Mouse (Mus musculus) midbrain, postnatal 0 days (tissue): ENCODE measurements around the gene Tktl2. TPM values are rescaled to one million over a fixed set of nuclear protein-coding genes. Genes with fewer than 3 reads are reported as not detected.

Experiments used
- ATAC-seq: fragments of 200-750 bp; cut with Nextera tagmentation; 2 replicates; pipeline ENCODE4 v1.8.0; 2017; ENCODE audit warnings: moderate number of reproducible peaks, mild to moderate bottlenecking, moderate TSS enrichment, moderate library complexity; ENCODE audit not compliant: low FRiP score
- DNase-seq: peaks from one replicate; pipeline ENCODE4 v3.0.0-alpha.2; 2015; ENCODE audit warnings: low spot score
- H3K27ac ChIP-seq: fragments of 300-500 bp; sonication (generic); 2 replicates; pipeline ENCODE4 v1.5.1; 2014; ENCODE audit warnings: low read depth, mild to moderate bottlenecking, low read length, mixed read lengths
- H3K27me3 ChIP-seq: fragments of 300-500 bp; sonication (generic); 2 replicates; pipeline ENCODE4 v1.6.1; 2014; ENCODE audit warnings: low read length, control low read depth, mixed read lengths; ENCODE audit not compliant: insufficient read depth
- H3K36me3 ChIP-seq: fragments of 300-500 bp; sonication (generic); 2 replicates; pipeline ENCODE4 v1.6.1; 2014; ENCODE audit warnings: low read length, control low read depth, mixed read lengths; ENCODE audit not compliant: insufficient read depth
- H3K4me1 ChIP-seq: fragments of 300-500 bp; sonication (generic); 2 replicates; pipeline ENCODE4 v1.6.1; 2014; ENCODE audit warnings: mild to moderate bottlenecking, control low read depth, antibody characterized with exemption, low read length, mixed read lengths; ENCODE audit not compliant: insufficient read depth
- H3K4me2 ChIP-seq: fragments of 300-500 bp; sonication (generic); 2 replicates; pipeline ENCODE4 v1.6.1; 2014; ENCODE audit warnings: low read depth, mild to moderate bottlenecking, low read length, mixed read lengths; ENCODE audit not compliant: poor library complexity, severe bottlenecking
- H3K4me3 ChIP-seq: fragments of 300-500 bp; sonication (generic); 2 replicates; pipeline ENCODE4 v1.5.1; 2014; ENCODE audit warnings: low read depth, mild to moderate bottlenecking, low read length, moderate library complexity
- H3K9ac ChIP-seq: fragments of 300-500 bp; sonication (generic); replicated peaks from 2 replicates; pipeline ENCODE4 v1.6.1; 2014; ENCODE audit warnings: mild to moderate bottlenecking, low read length, moderate library complexity, mixed read lengths; ENCODE audit not compliant: poor library complexity, severe bottlenecking
- H3K9me3 ChIP-seq: fragments of 300-500 bp; sonication (generic); 2 replicates; pipeline ENCODE4 v1.6.1; 2016; ENCODE audit warnings: low read length, control low read depth
- CTCF ChIP-seq: IDR thresholded peaks from 2 replicates; pipeline ENCODE4 v1.5.1; 2016; ENCODE audit warnings: antibody characterized with exemption, mild to moderate bottlenecking
- WGBS: fragments of 180-500 bp; shearing (Covaris S2); extraction: QIAGEN DNeasy Blood & Tissue Kit; methylation state at CpG from one replicate; pipeline ENCODE4 v1.1.7; 2014; 5-methylcytosine and 5-hydroxymethylcytosine counted together
- polyA plus RNA-seq: library from polyadenylated mRNA; unstranded; fragments of >200 nt; fragmentation: Nextera tagmentation; extraction: Ambion mirVana; gene quantifications from 2 replicates; pipeline ENCODE4 v1.2.1, GENCODE M21; 2015
- total RNA-seq: library from RNA; depleted of rRNA; stranded (reverse); fragments of >200 nt; gene quantifications from 2 replicates; pipeline ENCODE4 v1.2.3, GENCODE M21; 2014; rRNA removed

Gene Tktl2
- total RNA-seq, result under 0.01 and 0.28 TPM in 2 replicates
- polyA plus RNA-seq, result 0.05 and 0.10 TPM in 2 replicates

DNA sequence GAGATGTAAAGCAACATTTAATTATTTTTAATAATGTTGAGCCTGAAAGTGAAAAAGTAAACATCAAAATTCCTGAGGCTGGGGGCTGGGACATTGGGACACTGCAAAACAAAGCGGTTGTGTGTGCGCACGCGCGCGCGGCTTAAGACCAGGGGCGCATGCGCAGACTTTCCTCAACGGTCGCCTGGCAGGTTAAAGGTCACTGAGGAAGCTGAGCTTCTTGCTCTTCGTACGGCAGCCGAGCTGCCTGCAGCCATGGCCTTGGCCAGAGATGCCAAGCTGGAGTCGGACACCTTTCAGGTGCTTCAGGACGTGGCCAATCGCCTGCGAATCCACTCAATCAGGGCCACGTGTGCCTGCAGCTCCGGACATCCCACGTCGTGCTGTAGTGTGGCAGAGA, at the start of gene Tktl2:
Gene Tktl2, plus strand, starts transcription at position 220 of the 400 bp plus-strand sequence.
- no peak for DNase-seq
- 96% methylated on average over 22 of the region's 22 CpGs for WGBS
- Histone ChIP-seq H3K27me3 (no peaks in the 10 kb centered on the region), H3K4me2 (no peak within 1 kb of the TSS), H3K27ac (no peak within 1 kb of the TSS), H3K36me3 (no peaks in the 10 kb centered on the region), H3K9me3 (no peaks in the 10 kb centered on the region), H3K9ac (no peak within 1 kb of the TSS), H3K4me1 (no peaks in the 10 kb centered on the region), H3K4me3 (no peak within 1 kb of the TSS)
- TF ChIP-seq CTCF, result no peak
- ATAC-seq, result no peak

DNA sequence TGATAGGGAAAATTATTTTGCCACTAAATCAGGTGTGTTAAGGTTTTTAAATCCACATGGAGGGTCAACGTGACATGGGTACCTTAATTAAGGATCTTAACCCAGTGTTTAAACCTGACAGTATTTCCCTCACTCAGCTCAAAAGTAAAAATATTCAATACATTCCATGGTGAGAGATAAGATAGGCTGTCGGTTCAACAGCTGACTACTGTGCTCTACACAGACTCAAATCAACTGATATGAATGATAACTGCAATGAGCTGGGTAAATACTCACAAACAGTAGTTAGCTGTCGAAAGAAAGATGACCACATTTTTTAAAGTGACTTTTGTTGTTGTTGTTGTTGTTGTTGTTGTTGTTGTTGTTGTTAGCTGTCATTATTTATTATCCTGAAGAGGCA, 41.7 kb upstream of the Tktl2 start:
- no peak for TF ChIP-seq CTCF
- Histone ChIP-seq H3K9me3 (no peaks in the 10 kb centered on the region), H3K4me2 (no peak overlapping the region), H3K27me3 (no peaks in the 10 kb centered on the region), H3K36me3 (no peaks in the 10 kb centered on the region), H3K9ac (no peak overlapping the region), H3K4me1 (no peaks in the 10 kb centered on the region), H3K4me3 (no peak overlapping the region), H3K27ac (no peak overlapping the region)
- DNase-seq (no peak), ATAC-seq (no peak)
- 90% methylated on average over 3 of the region's 3 CpGs for WGBS

DNA sequence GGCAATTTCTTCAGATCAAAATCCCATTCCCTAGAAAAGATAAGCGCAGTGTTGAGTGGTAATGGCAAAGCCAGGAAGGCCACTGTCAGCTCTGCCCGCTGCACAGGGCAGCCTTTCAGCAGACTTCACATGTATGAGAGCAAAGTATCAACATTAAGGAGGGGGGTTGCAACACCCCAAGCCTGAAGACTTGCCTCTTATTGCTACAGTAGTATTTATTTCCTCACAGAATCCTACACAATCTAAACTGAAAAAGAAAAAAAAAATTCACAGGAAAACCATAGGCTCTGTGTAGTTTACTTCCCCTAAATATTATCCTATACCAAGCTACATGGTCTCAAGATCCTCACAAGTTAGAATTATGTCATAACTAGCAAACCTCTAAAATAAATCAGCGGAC, 34.7 kb upstream of the Tktl2 start:
- no peak overlapping the region for H3K4me3 ChIP-seq
- DNase-seq (no peak), ATAC-seq (no peak)
- no peak overlapping the region for H3K27ac ChIP-seq
- no peaks in the 10 kb centered on the region for H3K4me1 ChIP-seq
- no peak for TF ChIP-seq CTCF
- H3K4me2 ChIP-seq, result no peak overlapping the region
- 95% methylated on average over 3 of the region's 3 CpGs for WGBS
- H3K27me3 ChIP-seq, result no peaks in the 10 kb centered on the region
- H3K9me3 ChIP-seq, result no peaks in the 10 kb centered on the region
- peaks cover 48% of the 10 kb centered on the region for H3K36me3 ChIP-seq
- no peak overlapping the region for H3K9ac ChIP-seq

DNA sequence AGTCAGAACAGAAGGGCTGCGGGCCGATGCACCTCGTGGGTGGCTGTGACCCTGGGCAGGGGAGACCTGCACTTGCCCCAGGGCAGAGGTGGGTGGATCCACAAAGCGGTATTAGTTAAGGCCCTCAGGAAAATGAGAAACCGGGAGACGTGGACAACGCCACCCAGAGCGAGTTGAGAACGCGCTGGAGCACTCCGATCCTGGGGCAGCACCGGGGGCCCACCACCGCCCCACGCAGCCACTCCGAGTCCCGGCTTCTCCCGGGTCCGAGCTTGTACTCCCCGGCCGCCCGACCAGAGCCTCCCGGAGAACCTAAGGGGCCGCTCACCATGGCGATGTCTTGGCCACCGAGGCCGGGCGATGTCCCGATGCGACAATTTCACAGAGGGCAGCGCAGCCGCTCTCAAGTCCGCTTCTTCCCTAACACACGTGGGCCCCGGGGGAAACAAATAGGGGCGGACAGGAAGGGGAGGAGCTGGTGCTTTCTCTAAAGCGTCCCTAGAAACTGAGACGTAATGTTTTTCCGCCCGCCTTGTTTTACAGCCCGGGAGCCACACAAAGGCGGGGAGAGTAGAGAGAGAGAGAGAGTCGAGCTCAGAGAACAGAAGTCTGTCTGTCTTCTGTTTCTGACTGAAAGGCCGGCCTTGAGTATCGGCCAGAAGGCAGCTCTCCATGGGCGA, 25.3 kb upstream of the Tktl2 start, which contains the start of gene Tma16:
Gene Tma16, minus strand, starts transcription at position 447 of the 680 bp plus-strand sequence.
- Histone ChIP-seq H3K36me3 (peaks cover 9% of the 10 kb centered on the region; the same call in 1 of the 2 replicates), H3K4me3 (peak within 1 kb of the TSS; percentile 99), H3K9me3 (no peaks in the 10 kb centered on the region), H3K27me3 (no peaks in the 10 kb centered on the region; the same call in 1 of the 2 replicates), H3K9ac (peak within 1 kb of the TSS; percentile 77), H3K4me2 (peak within 1 kb of the TSS; percentile 80), H3K4me1 (peaks cover 3% of the 10 kb centered on the region; the same call in 1 of the 2 replicates), H3K27ac (peak within 1 kb of the TSS; percentile 67; the same call in 1 of the 2 replicates)
- WGBS, result under 1% methylated on average over 45 of the region's 45 CpGs
- DNase-seq (peak; percentile 93), ATAC-seq (peak; percentile 95)
- TF ChIP-seq CTCF, result no peak; the same call in 1 of the 2 replicates

DNA sequence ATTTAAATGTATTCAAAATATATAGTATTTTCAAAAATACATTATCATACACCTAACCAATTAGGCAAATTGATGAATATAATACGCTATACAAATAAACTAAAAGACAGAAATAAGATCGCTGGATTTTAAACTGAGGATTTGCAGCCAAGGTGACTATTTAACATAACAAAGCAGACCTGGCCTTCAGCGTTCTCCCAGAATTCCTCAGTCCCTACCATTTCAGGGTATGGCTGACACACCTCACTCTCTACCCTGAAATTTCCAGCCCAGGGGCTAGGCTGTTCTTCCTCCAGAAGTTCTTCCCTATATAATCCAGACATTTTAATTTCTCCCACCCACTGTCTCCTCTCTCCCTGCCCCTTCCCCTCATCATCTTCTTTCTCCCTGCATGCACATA, 23.0 kb upstream of the Tktl2 start:
- Histone ChIP-seq H3K36me3 (no peaks in the 10 kb centered on the region), H3K9me3 (no peaks in the 10 kb centered on the region), H3K4me2 (no peak overlapping the region), H3K9ac (no peak overlapping the region), H3K4me3 (no peak overlapping the region), H3K4me1 (peaks cover 3% of the 10 kb centered on the region; the same call in 1 of the 2 replicates), H3K27me3 (no peaks in the 10 kb centered on the region; the same call in 1 of the 2 replicates), H3K27ac (no peak overlapping the region)
- no peak for TF ChIP-seq CTCF
- DNase-seq (no peak), ATAC-seq (no peak)
- WGBS, result 44% methylated on average over 3 of the region's 3 CpGs

DNA sequence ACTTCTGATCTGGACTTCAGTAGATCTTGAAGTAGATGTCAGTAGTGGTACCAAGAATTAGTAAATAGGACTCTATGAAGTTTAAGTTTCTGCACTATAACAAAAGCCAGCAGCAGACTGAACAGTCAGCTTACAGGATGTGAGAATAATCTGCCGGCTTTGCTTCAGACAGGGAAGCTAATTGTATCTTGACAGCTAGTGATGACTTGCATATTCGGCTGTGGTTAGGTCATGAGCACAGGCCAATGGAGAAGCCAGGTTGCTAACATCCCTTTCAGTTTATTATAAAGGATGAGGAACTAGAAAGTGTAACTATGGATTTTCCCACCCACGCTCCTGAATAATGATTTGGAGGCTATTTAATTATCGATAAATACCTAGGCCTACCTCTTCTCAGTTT, 20.9 kb upstream of the Tktl2 start:
- 83% methylated on average over 4 of the region's 4 CpGs for WGBS
- no peak for DNase-seq
- TF ChIP-seq CTCF, result no peak

More for the DNA sequence above, 20.9 kb upstream of the Tktl2 start:
- Histone ChIP-seq H3K9ac (no peak overlapping the region), H3K27me3 (no peaks in the 10 kb centered on the region; the same call in 1 of the 2 replicates), H3K36me3 (no peaks in the 10 kb centered on the region), H3K4me3 (no peak overlapping the region), H3K4me2 (no peak overlapping the region), H3K27ac (no peak overlapping the region), H3K9me3 (no peaks in the 10 kb centered on the region), H3K4me1 (no peaks in the 10 kb centered on the region)
- no peak for ATAC-seq
